ENCODE assay signal across 8 mouse cellular contexts in genomic region chr9:123473377-123473776, GRCm38 (mm10). TPM values are rescaled to one million over a fixed set of nuclear protein-coding genes. Genes with fewer than 3 reads are reported as not detected.
A peak's percentile ranks its signal among the peaks of the same experiment; 100 is the strongest.
DNase-seq lines count a peak whose midpoint lies in the region; ATAC-seq and TF ChIP-seq lines count a peak whose summit lies in the region.
"Had no signal": no experiment of that assay in that cellular context is flagged by ENCODE, and none has a peak within 500 bp of the region (broad histone marks: within the 10 kb centered on the region; RNA-seq: fewer than 3 reads in every experiment).

No protein-coding gene starts in this region.

- peak overlapping the region; percentile 9; the same call in 1 of the 2 replicates for H3K27ac ChIP-seq in heart, embryonic 15.5 days
- H3K27ac ChIP-seq in heart, embryonic 10.5 days, result no peak overlapping the region
- H3K27ac ChIP-seq in stomach, embryonic 16.5 days (ENCODE audit: low read length), result no peak overlapping the region
- no peak overlapping the region for H3K27ac ChIP-seq in stomach, postnatal 0 days (replicated peaks)
- peak overlapping the region; percentile 23; the same call in 1 of the 2 replicates for H3K27ac ChIP-seq in kidney, embryonic 15.5 days

- H3K9me3 ChIP-seq in heart, embryonic 15.5 days (replicated peaks), result no peaks in the 10 kb centered on the region
- no peaks in the 10 kb centered on the region for H3K9me3 ChIP-seq in heart, embryonic 10.5 days
- no peaks in the 10 kb centered on the region for H3K9me3 ChIP-seq in stomach, embryonic 16.5 days (replicated peaks; ENCODE audit: control insufficient read depth, low read length)
- no peaks in the 10 kb centered on the region for H3K9me3 ChIP-seq in stomach, postnatal 0 days (ENCODE audit: control insufficient read depth, low read length)
- no peaks in the 10 kb centered on the region for H3K9me3 ChIP-seq in kidney, embryonic 15.5 days (replicated peaks)

- no peak overlapping the region for H3K4me3 ChIP-seq in heart, embryonic 15.5 days
- H3K4me3 ChIP-seq in heart, embryonic 10.5 days, result no peak overlapping the region
- H3K4me3 ChIP-seq in stomach, embryonic 16.5 days (replicated peaks; ENCODE audit: low read length), result no peak overlapping the region
- no peak overlapping the region for H3K4me3 ChIP-seq in stomach, postnatal 0 days (ENCODE audit: low read depth, low read length)
- no peak overlapping the region for H3K4me3 ChIP-seq in kidney, embryonic 15.5 days (replicated peaks)

- no peak for TF ChIP-seq EP300 in stomach, postnatal 0 days (optimal IDR thresholded peaks at IDR 0.05)

- H3K27me3 ChIP-seq in heart, embryonic 15.5 days, result no peaks in the 10 kb centered on the region
- no peaks in the 10 kb centered on the region for H3K27me3 ChIP-seq in heart, embryonic 10.5 days (ENCODE audit: insufficient read depth, poor library complexity, severe bottlenecking)
- H3K27me3 ChIP-seq in stomach, embryonic 16.5 days (ENCODE audit: control insufficient read depth, insufficient read depth, low read length), result no peaks in the 10 kb centered on the region
- no peaks in the 10 kb centered on the region for H3K27me3 ChIP-seq in stomach, postnatal 0 days (ENCODE audit: control insufficient read depth, insufficient read depth, low read length)
- H3K27me3 ChIP-seq in kidney, embryonic 15.5 days, result no peaks in the 10 kb centered on the region

- no peak for TF ChIP-seq CTCF in stomach, postnatal 0 days (IDR thresholded peaks at IDR 0.05; ENCODE audit: low read depth)

- H3K9ac ChIP-seq in heart, embryonic 15.5 days, result no peak overlapping the region
- no peak overlapping the region for H3K9ac ChIP-seq in stomach, embryonic 16.5 days (ENCODE audit: low read length)
- no peak overlapping the region for H3K9ac ChIP-seq in stomach, postnatal 0 days (ENCODE audit: low read length)
- no peak overlapping the region for H3K9ac ChIP-seq in kidney, embryonic 15.5 days

- DNase-seq in heart, embryonic 10.5 days (ENCODE audit: low spot score), result no peak
- DNase-seq in stomach, postnatal 0 days (ENCODE audit: low spot score), result no peak
- DNase-seq in embryo, embryonic 11 days, result no peak
- no peak for DNase-seq in T-cell, adult 2 months (ENCODE audit: low spot score)
- DNase-seq: cerebellum, adult 9-11 months had no signal

- peaks cover 21% of the 10 kb centered on the region for H3K4me1 ChIP-seq in heart, embryonic 15.5 days (replicated peaks)
- H3K4me1 ChIP-seq in heart, embryonic 10.5 days, result 0 out of 2 replicates have a peak, but pooled peaks cover 15% of the 10 kb centered on the region
- 0 out of 2 replicates have a peak, but pooled peaks cover 6% of the 10 kb centered on the region for H3K4me1 ChIP-seq in stomach, embryonic 16.5 days (ENCODE audit: control insufficient read depth, insufficient read depth, low read length)
- 0 out of 2 replicates have a peak, but pooled peaks cover 4% of the 10 kb centered on the region for H3K4me1 ChIP-seq in stomach, postnatal 0 days (replicated peaks; ENCODE audit: control insufficient read depth, insufficient read depth)
- peaks cover 9% of the 10 kb centered on the region; the same call in 1 of the 2 replicates for H3K4me1 ChIP-seq in kidney, embryonic 15.5 days

- ATAC-seq in heart, embryonic 15.5 days (replicated peaks; ENCODE audit: insufficient number of reproducible peaks, insufficient read depth, low FRiP score, low read depth), result no peak
- peak; percentile 20; the same call in 1 of the 2 replicates for ATAC-seq in stomach, embryonic 16.5 days (ENCODE audit: insufficient read depth, low FRiP score)
- ATAC-seq in stomach, postnatal 0 days (ENCODE audit: low FRiP score, low TSS enrichment), result no peak
- ATAC-seq in kidney, embryonic 15.5 days (replicated peaks; ENCODE audit: low FRiP score), result no peak

- no peaks in the 10 kb centered on the region for H3K36me3 ChIP-seq in heart, embryonic 15.5 days
- H3K36me3 ChIP-seq in heart, embryonic 10.5 days, result no peaks in the 10 kb centered on the region
- H3K36me3 ChIP-seq in stomach, embryonic 16.5 days (ENCODE audit: control insufficient read depth, insufficient read depth, low read length), result no peaks in the 10 kb centered on the region
- no peaks in the 10 kb centered on the region for H3K36me3 ChIP-seq in stomach, postnatal 0 days (ENCODE audit: control insufficient read depth, insufficient read depth, low read length)
- H3K36me3 ChIP-seq in kidney, embryonic 15.5 days, result no peaks in the 10 kb centered on the region

- no peak overlapping the region for H3K4me2 ChIP-seq in heart, embryonic 15.5 days
- no peak overlapping the region for H3K4me2 ChIP-seq in stomach, embryonic 16.5 days (ENCODE audit: low read depth, low read length)
- no peak overlapping the region for H3K4me2 ChIP-seq in stomach, postnatal 0 days (replicated peaks; ENCODE audit: low read depth)
- no peak overlapping the region for H3K4me2 ChIP-seq in kidney, embryonic 15.5 days

RNA-seq across cellular contexts. Expression of gene Limd1, which starts 5.1 kb away (rescaled TPM):
- polyA plus RNA-seq in heart, embryonic 15.5 days (2015; fragmentation: Nextera tagmentation; extraction: Ambion mirVana), result 50.3 and 56.1 TPM in 2 replicates
- 39.0 and 39.2 TPM in 2 replicates for polyA plus RNA-seq in heart, embryonic 10.5 days (2016; fragmentation: Nextera tagmentation; extraction: Ambion mirVana)
- polyA plus RNA-seq in stomach, embryonic 16.5 days (2015; fragmentation: Nextera tagmentation; extraction: Ambion mirVana), result 48.8 and 49.6 TPM in 2 replicates
- 22.2 and 23.2 TPM in 2 replicates for polyA plus RNA-seq in stomach, postnatal 0 days (2015; fragmentation: Nextera tagmentation; extraction: Ambion mirVana)
- 49.3 and 50.5 TPM in 2 replicates for polyA plus RNA-seq in kidney, embryonic 15.5 days (2015; fragmentation: Nextera tagmentation; extraction: Ambion mirVana)

RNA-seq across cellular contexts. Expression of gene Sacm1l, which starts 56.2 kb away (rescaled TPM):
- polyA plus RNA-seq in heart, embryonic 15.5 days (2015; fragmentation: Nextera tagmentation; extraction: Ambion mirVana), result 43.9 and 45.3 TPM in 2 replicates
- 42.6 and 48.6 TPM in 2 replicates for polyA plus RNA-seq in heart, embryonic 10.5 days (2016; fragmentation: Nextera tagmentation; extraction: Ambion mirVana)
- 63.6 and 65.4 TPM in 2 replicates for polyA plus RNA-seq in stomach, embryonic 16.5 days (2015; fragmentation: Nextera tagmentation; extraction: Ambion mirVana)
- polyA plus RNA-seq in stomach, postnatal 0 days (2015; fragmentation: Nextera tagmentation; extraction: Ambion mirVana), result 33.6 TPM in 2 replicates
- polyA plus RNA-seq in kidney, embryonic 15.5 days (2015; fragmentation: Nextera tagmentation; extraction: Ambion mirVana), result 56.1 and 64.2 TPM in 2 replicates

Comparison
In these comparisons a context has a peak if more than half of its experiments do, and no peak if none do; other contexts are left out.
1. H3K27ac ChIP-seq: peak in heart, embryonic 15.5 days (single experiment) and kidney, embryonic 15.5 days (single experiment); none in heart, embryonic 10.5 days (single experiment), stomach, embryonic 16.5 days (single experiment) and stomach, postnatal 0 days (single experiment).